Mouse (Mus musculus) embryonic facial prominence, embryonic 14.5 days (tissue): ENCODE measurements at regions not wholly inside any gene's neighbourhood (a gene's known extent, or its start where the extent isn't known, plus 50 kb on each side); places are given as distances from the start of the nearest gene placed in this dataset.

Source experiments
- ATAC-seq: fragments of 200-750 bp; cut with Nextera tagmentation; 2 replicates; pipeline ENCODE4 v1.8.0; 2017; ENCODE audit warnings: low read depth, moderate number of reproducible peaks, moderate TSS enrichment
- DNase-seq: peaks from one replicate; pipeline ENCODE4 v3.0.0-alpha.2; 2015; ENCODE audit warnings: low spot score
- H3K27ac ChIP-seq: fragments of 300-500 bp; sonication (generic); replicated peaks from 2 replicates; pipeline ENCODE4 v1.5.1; 2014; ENCODE audit warnings: low read depth, mild to moderate bottlenecking, low read length, moderate library complexity
- H3K27me3 ChIP-seq: fragments of 300-500 bp; sonication (generic); replicated peaks from 2 replicates; pipeline ENCODE4 v1.6.1; 2014; ENCODE audit warnings: low read length; ENCODE audit not compliant: control insufficient read depth, insufficient read depth
- H3K36me3 ChIP-seq: fragments of 300-500 bp; sonication (generic); 2 replicates; pipeline ENCODE4 v1.6.1; 2014; ENCODE audit warnings: low read length, mixed read lengths; ENCODE audit not compliant: control insufficient read depth, insufficient read depth
- H3K4me1 ChIP-seq: fragments of 300-500 bp; sonication (generic); 2 replicates; pipeline ENCODE4 v1.6.1; 2014; ENCODE audit warnings: antibody characterized with exemption, low read length; ENCODE audit not compliant: control insufficient read depth, insufficient read depth
- H3K4me2 ChIP-seq: fragments of 300-500 bp; sonication (generic); 2 replicates; pipeline ENCODE4 v1.6.1; 2014; ENCODE audit warnings: low read depth, mild to moderate bottlenecking, low read length, moderate library complexity, mixed read lengths
- H3K4me3 ChIP-seq: fragments of 300-500 bp; sonication (generic); 2 replicates; pipeline ENCODE4 v1.5.1; 2014; ENCODE audit warnings: low read depth, mild to moderate bottlenecking, low read length
- H3K9ac ChIP-seq: fragments of 300-500 bp; sonication (generic); 2 replicates; pipeline ENCODE4 v1.6.1; 2014; ENCODE audit warnings: low read depth, mild to moderate bottlenecking, low read length, moderate library complexity, mixed read lengths
- H3K9me3 ChIP-seq: fragments of 300-500 bp; sonication (generic); 2 replicates; pipeline ENCODE4 v1.6.1; 2016; ENCODE audit warnings: low read length; ENCODE audit not compliant: control insufficient read depth
- WGBS: fragments of 180-500 bp; shearing (Covaris S2); extraction: QIAGEN DNeasy Blood & Tissue Kit; methylation state at CpG from one replicate; pipeline ENCODE4 v1.1.7; 2014; 5-methylcytosine and 5-hydroxymethylcytosine counted together

- Histone ChIP-seq H3K4me2 (no peak overlapping the region), H3K27me3 (no peaks in the 10 kb centered on the region), H3K4me1 (no peaks in the 10 kb centered on the region), H3K9ac (no peak overlapping the region), H3K27ac (no peak overlapping the region), H3K4me3 (no peak overlapping the region), H3K9me3 (no peaks in the 10 kb centered on the region), H3K36me3 (no peaks in the 10 kb centered on the region)
- 30% methylated on average over 5 of the region's 5 CpGs for WGBS
- ATAC-seq (no peak), DNase-seq (peak; percentile 43)
Observed at GRCm38 (mm10) chr7:121563526-121563925, 143.5 kb downstream of the Usp31 start.

- Histone ChIP-seq H3K9ac (no peak overlapping the region), H3K27me3 (no peaks in the 10 kb centered on the region), H3K9me3 (no peaks in the 10 kb centered on the region), H3K4me2 (no peak overlapping the region), H3K4me3 (no peak overlapping the region), H3K4me1 (no peaks in the 10 kb centered on the region), H3K36me3 (no peaks in the 10 kb centered on the region), H3K27ac (no peak overlapping the region)
- DNase-seq (peak; percentile 5), ATAC-seq (no peak; the same call in 1 of the 2 replicates)
- 45% methylated on average over 4 of the region's 4 CpGs for WGBS
Observed at GRCm38 (mm10) chr7:121555420-121555819, 151.6 kb downstream of the Usp31 start.
